In genomic region chr2:122377751-122378246, GRCm38 (mm10) we compare ENCODE assay signal across 8 mouse cellular contexts. TPM values are rescaled to one million over a fixed set of nuclear protein-coding genes. Genes with fewer than 3 reads are reported as not detected.
A peak's percentile ranks its signal among the peaks of the same experiment; 100 is the strongest.
DNase-seq lines count a peak whose midpoint lies in the region; ATAC-seq lines count a peak whose summit lies in the region.

No protein-coding gene starts in this region.

- H3K36me3 ChIP-seq in intestine, embryonic 16.5 days (ENCODE audit: control insufficient read depth, insufficient read depth, low read length), result no peaks in the 10 kb centered on the region
- H3K36me3 ChIP-seq in midbrain, embryonic 10.5 days, result no peaks in the 10 kb centered on the region

- DNase-seq in heart, adult 18-20 months, result peak; percentile 84 to 88
- no peak for DNase-seq in heart, adult 11 months
- DNase-seq in embryo, embryonic 11 days, result peak; percentile 88
- peak; percentile 64 for DNase-seq in gastrocnemius, postnatal 14 days
- DNase-seq in left cerebral cortex, postnatal 4 days, result peak; percentile 68
- DNase-seq in midbrain, embryonic 10.5 days (ENCODE audit: low spot score), result peak; percentile 85
- peak; percentile 60 for DNase-seq in spleen, adult 12 weeks (ENCODE audit: low spot score)

- H3K27me3 ChIP-seq in intestine, embryonic 16.5 days (replicated peaks; ENCODE audit: control insufficient read depth, insufficient read depth, low read length), result no peaks in the 10 kb centered on the region
- no peaks in the 10 kb centered on the region for H3K27me3 ChIP-seq in midbrain, embryonic 10.5 days (ENCODE audit: low read depth, poor library complexity, severe bottlenecking)

- intact Hi-C loops in gastrocnemius, postnatal 14 days (cut with DNase I; ENCODE audit: low total_unique reads), result no loop called here
- intact Hi-C loops in left cerebral cortex, postnatal 4 days (cut with DNase I), result no loop called here

- no peaks in the 10 kb centered on the region for H3K9me3 ChIP-seq in intestine, embryonic 16.5 days (ENCODE audit: control insufficient read depth, low read length)
- H3K9me3 ChIP-seq in midbrain, embryonic 10.5 days (replicated peaks), result no peaks in the 10 kb centered on the region

- H3K4me2 ChIP-seq in intestine, embryonic 16.5 days (ENCODE audit: low read depth, low read length), result peak overlapping the region; percentile 55

- peak; percentile 86 for ATAC-seq in intestine, embryonic 16.5 days

- peak overlapping the region; percentile 88 for H3K27ac ChIP-seq in intestine, embryonic 16.5 days (ENCODE audit: low read length)
- peak overlapping the region; percentile 91 for H3K27ac ChIP-seq in midbrain, embryonic 10.5 days (replicated peaks)

- WGBS in intestine, embryonic 16.5 days, result 0% methylated on average over 26 of the region's 26 CpGs
- 0% methylated on average over 26 of the region's 26 CpGs for WGBS in midbrain, embryonic 10.5 days

- no peaks in the 10 kb centered on the region for H3K4me1 ChIP-seq in intestine, embryonic 16.5 days (ENCODE audit: control insufficient read depth, insufficient read depth, low read length)
- peaks cover 23% of the 10 kb centered on the region for H3K4me1 ChIP-seq in midbrain, embryonic 10.5 days

- H3K4me3 ChIP-seq in intestine, embryonic 16.5 days (ENCODE audit: low read length), result peak overlapping the region; percentile 74
- H3K4me3 ChIP-seq in midbrain, embryonic 10.5 days, result peak overlapping the region; percentile 69

- peak overlapping the region; percentile 76 for H3K9ac ChIP-seq in intestine, embryonic 16.5 days (ENCODE audit: low read depth, low read length)

RNA-seq across cellular contexts. Expression of gene Shf, which starts 8.8 kb away (rescaled TPM):
- total RNA-seq in heart, adult 18-20 months (2021), result 1 to 10 TPM; 5.1 to 5.3 TPM
- 1 to 10 TPM; 5.1 to 6.0 TPM for total RNA-seq in gastrocnemius, postnatal 14 days (2021)
- polyA plus RNA-seq in intestine, embryonic 16.5 days (2015; fragmentation: Nextera tagmentation; extraction: Ambion mirVana), result 1.9 and 2.2 TPM in 2 replicates
- total RNA-seq in left cerebral cortex, postnatal 4 days (2021), result 10 to 100 TPM; 54.9 to 56.9 TPM
- polyA plus RNA-seq in midbrain, embryonic 10.5 days (2016; fragmentation: Nextera tagmentation; extraction: Ambion mirVana), result 5.8 and 7.9 TPM in 2 replicates

RNA-seq across cellular contexts. Expression of gene Slc28a2, which starts 48.5 kb away (rescaled TPM):
- 10 to 100 TPM; 19.7 to 26.3 TPM for total RNA-seq in heart, adult 18-20 months (2021)
- 1 to 10 TPM; 6.0 to 6.5 TPM for total RNA-seq in gastrocnemius, postnatal 14 days (2021)
- 93.5 and 105 TPM in 2 replicates for polyA plus RNA-seq in intestine, embryonic 16.5 days (2015; fragmentation: Nextera tagmentation; extraction: Ambion mirVana)
- total RNA-seq in left cerebral cortex, postnatal 4 days (2021), result under 1 TPM in 1 of 2 experiments, not detected in 1; 0.20 TPM
- not detected in 2 replicates for polyA plus RNA-seq in midbrain, embryonic 10.5 days (2016; fragmentation: Nextera tagmentation; extraction: Ambion mirVana)

Comparison
In these comparisons a context has a peak if more than half of its experiments do, and no peak if none do; other contexts are left out.
1. RNA of gene Shf, which starts 8.8 kb away (total RNA-seq): 54.9 to 56.9 TPM in left cerebral cortex, postnatal 4 days; 5.1 to 6.0 TPM in gastrocnemius, postnatal 14 days and 5.1 to 5.3 TPM in heart, adult 18-20 months; every median in the first group is over 4 times any median in the second.
2. RNA of gene Slc28a2, which starts 48.5 kb away (total RNA-seq): 19.7 to 26.3 TPM in heart, adult 18-20 months and 6.0 to 6.5 TPM in gastrocnemius, postnatal 14 days; 0.20 TPM in left cerebral cortex, postnatal 4 days; every median in the first group is over 4 times any median in the second.